Mouse (Mus musculus) thymus, adult 2 months (tissue): Measurements from ENCODE around the gene Ltbp3.

Experiments
- CTCF ChIP-seq: fragments of 200-500 bp; IDR thresholded peaks from 2 replicates; pipeline ENCODE4 v1.5.1; 2012; ENCODE audit warnings: mild to moderate bottlenecking, control low read depth, low read length, moderate library complexity, borderline replicate concordance; ENCODE audit not compliant: control insufficient read depth, poor library complexity, insufficient read depth; ENCODE audit errors: extremely low read depth
- POLR2A ChIP-seq: fragments of 200-500 bp; IDR thresholded peaks from 2 replicates; pipeline ENCODE4 v1.6.1; 2012; ENCODE audit warnings: mild to moderate bottlenecking, low read length, control low read depth, moderate library complexity; ENCODE audit not compliant: control insufficient read depth, poor library complexity, insufficient read depth; ENCODE audit errors: extremely low read depth

DNA sequence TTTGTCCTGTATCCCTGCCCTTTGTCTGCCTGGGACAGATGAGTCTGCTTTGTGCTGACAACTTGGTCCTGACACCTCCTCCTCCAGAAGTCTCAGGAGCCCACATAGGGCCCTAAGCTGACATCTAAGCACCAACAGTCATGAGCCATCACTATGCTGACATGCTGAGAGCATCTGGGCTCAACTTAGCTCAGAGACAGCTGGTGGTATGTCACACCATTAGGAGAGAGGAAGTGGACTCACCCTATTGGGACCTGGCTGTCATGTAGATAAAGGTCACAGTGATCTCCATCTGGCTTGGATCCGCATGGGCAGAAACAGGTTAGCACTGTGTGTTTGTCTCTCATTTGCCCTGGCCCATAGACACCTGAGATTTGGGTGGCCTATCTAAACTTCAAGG, 41.4 kb downstream of the Ltbp3 start:
- TF ChIP-seq CTCF (no peak), POLR2A (no peak)
